Mouse (Mus musculus): ENCODE data around the gene Ooep. TPM values are rescaled to one million over a fixed set of nuclear protein-coding genes. Genes with fewer than 3 reads are reported as not detected.
"Not testable (repeated sequence)": the region's sequence is repeated elsewhere in the genome, so short reads cannot be mapped to it uniquely, and the experiment has no call there.

Ooep gene
- polyA plus RNA-seq, 1 experiment from 2014 or later = 0.75 TPM

DNA sequence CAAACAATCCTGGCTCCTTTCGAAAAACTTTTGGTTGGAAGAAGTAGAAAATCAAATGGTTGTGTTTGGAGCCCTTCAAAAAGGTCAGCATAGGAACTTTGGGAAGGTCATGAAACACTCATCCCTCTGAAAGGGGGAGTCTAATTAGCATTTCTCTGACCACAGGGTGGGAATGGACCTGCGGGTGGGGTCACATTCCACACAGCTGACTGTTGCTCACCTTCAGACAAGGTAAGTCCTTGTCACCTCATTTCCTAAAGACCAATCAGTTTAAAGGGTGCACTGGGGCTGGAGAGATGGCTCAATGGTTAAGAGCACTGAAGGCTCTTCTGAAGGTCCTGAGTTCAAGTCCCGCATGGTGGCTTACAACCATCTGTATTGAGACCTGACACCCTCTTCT lies 7.1 kb downstream of the Ooep start:
- 92% methylated on average over 3 of the region's 3 CpGs for WGBS
- ATAC-seq (ENCODE audit: insufficient read depth, low FRiP score) = no peak
- no peak overlapping the region for H3K9ac ChIP-seq (ENCODE audit: low read length)

DNA sequence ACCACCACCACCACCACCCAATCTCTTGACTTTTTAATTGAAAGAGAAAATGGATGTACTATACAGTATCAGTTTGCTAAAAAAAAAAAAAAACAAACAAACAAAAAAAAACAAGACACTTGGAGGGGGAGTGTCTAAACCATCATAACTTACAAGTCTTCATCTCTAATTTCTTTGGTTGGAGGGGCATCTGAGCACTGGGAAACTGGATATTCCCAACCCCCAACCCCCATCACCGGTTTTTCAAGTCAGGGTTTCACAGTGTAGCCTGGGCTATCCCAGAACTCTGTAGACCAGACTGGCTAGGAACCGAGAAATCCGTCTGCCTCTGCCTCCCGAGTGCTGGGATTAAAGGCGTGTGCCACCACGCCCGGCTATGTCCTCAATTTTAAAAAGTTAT lies 8.7 kb downstream of the Ooep start:
- H3K36me3 ChIP-seq (ENCODE audit: control insufficient read depth, insufficient read depth, low read length) = no peaks in the 10 kb centered on the region
- H3K9me3 ChIP-seq (replicated peaks; ENCODE audit: control insufficient read depth, low read length) = no peaks in the 10 kb centered on the region
- 83% methylated on average over 7 of the region's 7 CpGs for WGBS
- H3K27me3 ChIP-seq (ENCODE audit: control insufficient read depth, insufficient read depth, low read length) = no peaks in the 10 kb centered on the region
- H3K4me2 ChIP-seq (ENCODE audit: low read depth, low read length) = no peak overlapping the region
- H3K4me3 ChIP-seq (replicated peaks; ENCODE audit: low read length) = no peak overlapping the region
- no peak overlapping the region for H3K9ac ChIP-seq (ENCODE audit: low read length)
- H3K27ac ChIP-seq (ENCODE audit: low read length) = no peak overlapping the region
- no peak for ATAC-seq (ENCODE audit: insufficient read depth, low FRiP score)
- H3K4me1 ChIP-seq (ENCODE audit: control insufficient read depth, insufficient read depth, low read length) = no peaks in the 10 kb centered on the region; the same call in 1 of the 2 replicates

More for the DNA sequence above, 7.1 kb downstream of the Ooep start:
- Histone ChIP-seq H3K27ac (ENCODE audit: low read length) (no peak overlapping the region), H3K4me3 (replicated peaks; ENCODE audit: low read length) (no peak overlapping the region), H3K27me3 (ENCODE audit: control insufficient read depth, insufficient read depth, low read length) (no peaks in the 10 kb centered on the region), H3K9me3 (replicated peaks; ENCODE audit: control insufficient read depth, low read length) (no peaks in the 10 kb centered on the region), H3K4me1 (ENCODE audit: control insufficient read depth, insufficient read depth, low read length) (no peaks in the 10 kb centered on the region), H3K4me2 (ENCODE audit: low read depth, low read length) (no peak overlapping the region), H3K36me3 (ENCODE audit: control insufficient read depth, insufficient read depth, low read length) (no peaks in the 10 kb centered on the region)

- no peaks in the 10 kb centered on the region; the same call in 1 of the 2 replicates for H3K4me1 ChIP-seq (ENCODE audit: control insufficient read depth, insufficient read depth, low read length)
- 82% methylated on average over 2 of the region's 2 CpGs for WGBS
- no peak overlapping the region for H3K4me3 ChIP-seq (replicated peaks; ENCODE audit: low read length)
- H3K9ac ChIP-seq (ENCODE audit: low read length) = no peak overlapping the region
- H3K4me2 ChIP-seq (ENCODE audit: low read depth, low read length) = no peak overlapping the region
- H3K27me3 ChIP-seq (ENCODE audit: control insufficient read depth, insufficient read depth, low read length) = no peaks in the 10 kb centered on the region
- no peaks in the 10 kb centered on the region for H3K36me3 ChIP-seq (ENCODE audit: control insufficient read depth, insufficient read depth, low read length)
- H3K27ac ChIP-seq (ENCODE audit: low read length) = no peak overlapping the region
- no peak for ATAC-seq (ENCODE audit: insufficient read depth, low FRiP score)
- no peaks in the 10 kb centered on the region for H3K9me3 ChIP-seq (replicated peaks; ENCODE audit: control insufficient read depth, low read length)
Observed at GRCm38 (mm10) chr9:78369349-78369748, 9.2 kb downstream of the Ooep start.

DNA sequence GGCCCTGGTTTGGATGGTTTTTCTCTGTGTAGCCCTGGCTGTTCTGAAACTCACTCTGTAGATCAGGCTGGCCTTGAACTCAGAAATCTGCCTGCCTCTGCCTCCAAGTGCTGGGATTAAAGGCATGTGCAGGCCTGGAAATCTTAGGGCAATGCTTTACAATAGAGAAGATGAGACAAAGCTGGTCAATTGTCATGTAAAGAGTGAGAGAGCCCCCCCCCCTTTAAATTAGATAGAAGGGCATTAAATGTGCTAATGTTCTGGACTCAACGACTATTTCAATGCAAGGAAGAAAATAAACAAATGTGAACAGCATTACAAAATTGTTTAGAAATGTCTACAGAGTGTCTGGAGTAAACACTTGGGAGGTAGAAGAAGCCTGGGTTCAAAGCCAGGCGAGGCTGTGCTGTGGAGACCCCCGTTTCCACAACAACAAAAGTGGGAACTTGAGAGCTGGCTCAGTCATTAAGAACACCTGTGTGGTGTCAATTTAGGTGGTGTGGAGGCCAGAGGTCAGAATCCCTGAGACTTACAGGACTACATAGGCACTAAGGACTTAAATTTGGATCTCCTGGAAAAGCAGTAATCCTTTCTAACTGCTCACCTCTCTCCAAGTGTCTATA lies 9.7 kb downstream of the Ooep start:
- Histone ChIP-seq H3K4me2 (ENCODE audit: low read depth, low read length) (no peak overlapping the region), H3K36me3 (ENCODE audit: control insufficient read depth, insufficient read depth, low read length) (no peaks in the 10 kb centered on the region), H3K4me3 (replicated peaks; ENCODE audit: low read length) (no peak overlapping the region), H3K9me3 (replicated peaks; ENCODE audit: control insufficient read depth, low read length) (no peaks in the 10 kb centered on the region), H3K4me1 (ENCODE audit: control insufficient read depth, insufficient read depth, low read length) (no peaks in the 10 kb centered on the region; the same call in 1 of the 2 replicates), H3K9ac (ENCODE audit: low read length) (no peak overlapping the region), H3K27ac (ENCODE audit: low read length) (no peak overlapping the region), H3K27me3 (ENCODE audit: control insufficient read depth, insufficient read depth, low read length) (no peaks in the 10 kb centered on the region)
- no peak for ATAC-seq (ENCODE audit: insufficient read depth, low FRiP score)
- WGBS = 67% methylated on average over 3 of the region's 3 CpGs

- not testable (repeated sequence) for ATAC-seq (ENCODE audit: insufficient read depth, low FRiP score); H3K4me3 ChIP-seq (replicated peaks; ENCODE audit: low read length); H3K9ac ChIP-seq (ENCODE audit: low read length); H3K4me2 ChIP-seq (ENCODE audit: low read depth, low read length); H3K4me1 ChIP-seq (ENCODE audit: control insufficient read depth, insufficient read depth, low read length); H3K36me3 ChIP-seq (ENCODE audit: control insufficient read depth, insufficient read depth, low read length); H3K27ac ChIP-seq (ENCODE audit: low read length); H3K9me3 ChIP-seq (replicated peaks; ENCODE audit: control insufficient read depth, low read length); H3K27me3 ChIP-seq (ENCODE audit: control insufficient read depth, insufficient read depth, low read length)
- WGBS = 87% methylated on average over 16 of the region's 16 CpGs
Observed at GRCm38 (mm10) chr9:78367959-78368358, 10.6 kb downstream of the Ooep start, which contains the start of gene Dppa5a. Dppa5a (minus strand) TSS chr9:78368177.

- Histone ChIP-seq H3K27me3 (ENCODE audit: control insufficient read depth, insufficient read depth, low read length) (no peaks in the 10 kb centered on the region), H3K9me3 (replicated peaks; ENCODE audit: control insufficient read depth, low read length) (no peaks in the 10 kb centered on the region), H3K9ac (ENCODE audit: low read length) (no peak overlapping the region), H3K27ac (ENCODE audit: low read length) (no peak overlapping the region), H3K4me1 (ENCODE audit: control insufficient read depth, insufficient read depth, low read length) (no peaks in the 10 kb centered on the region; the same call in 1 of the 2 replicates), H3K4me3 (replicated peaks; ENCODE audit: low read length) (no peak overlapping the region), H3K4me2 (ENCODE audit: low read depth, low read length) (no peak overlapping the region), H3K36me3 (ENCODE audit: control insufficient read depth, insufficient read depth, low read length) (no peaks in the 10 kb centered on the region)
- no peak for ATAC-seq (ENCODE audit: insufficient read depth, low FRiP score)
- WGBS = 64% methylated on average over 13 of the region's 13 CpGs
Observed at GRCm38 (mm10) chr9:78365850-78366544, 12.5 kb downstream of the Ooep start.

DNA sequence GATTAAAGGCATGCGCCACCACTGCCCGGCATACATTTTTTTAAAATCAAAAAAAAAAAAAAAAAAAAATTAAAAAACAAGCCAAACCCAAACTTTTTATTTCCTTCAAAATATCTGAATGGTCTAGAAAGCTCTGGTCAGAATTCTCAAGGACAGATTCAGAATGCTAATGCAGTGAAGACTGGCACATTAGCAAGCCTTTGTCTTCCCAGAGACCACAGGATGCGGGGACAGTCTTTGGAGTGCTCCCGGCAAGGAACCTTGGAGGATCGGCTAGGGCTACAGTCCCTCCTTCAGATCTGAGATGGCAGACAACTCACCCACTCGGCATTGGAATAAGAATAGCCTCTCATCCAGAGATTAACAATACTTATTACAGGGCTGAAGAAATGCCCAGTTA lies 13.8 kb downstream of the Ooep start:
- Histone ChIP-seq H3K4me2 (ENCODE audit: low read depth, low read length) (no peak overlapping the region), H3K4me1 (ENCODE audit: control insufficient read depth, insufficient read depth, low read length) (no peaks in the 10 kb centered on the region; the same call in 1 of the 2 replicates), H3K27me3 (ENCODE audit: control insufficient read depth, insufficient read depth, low read length) (no peaks in the 10 kb centered on the region), H3K4me3 (replicated peaks; ENCODE audit: low read length) (no peak overlapping the region), H3K9ac (ENCODE audit: low read length) (no peak overlapping the region), H3K27ac (ENCODE audit: low read length) (no peak overlapping the region), H3K36me3 (ENCODE audit: control insufficient read depth, insufficient read depth, low read length) (no peaks in the 10 kb centered on the region), H3K9me3 (replicated peaks; ENCODE audit: control insufficient read depth, low read length) (no peaks in the 10 kb centered on the region)
- no peak for ATAC-seq (ENCODE audit: insufficient read depth, low FRiP score)
- 90% methylated on average over 6 of the region's 6 CpGs for WGBS

DNA sequence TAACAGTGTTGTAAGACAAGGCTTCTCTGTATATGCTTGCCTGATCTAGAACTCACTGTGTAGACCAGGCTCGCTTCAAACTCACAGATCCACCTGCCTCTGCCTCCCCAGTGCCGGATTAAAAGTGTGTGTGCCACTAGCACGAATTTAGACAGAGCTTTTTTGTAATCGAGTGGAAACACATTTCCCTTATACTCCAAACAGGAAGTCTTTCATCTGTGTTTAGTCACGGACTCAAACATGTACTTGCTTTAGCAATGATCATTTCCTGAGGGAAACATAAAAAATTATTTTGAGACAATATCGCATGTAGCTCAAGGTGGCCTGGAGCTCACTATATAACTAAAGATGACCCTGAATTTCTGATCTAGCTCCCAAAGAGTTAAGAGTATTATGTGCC lies 15.2 kb downstream of the Ooep start:
- no peak for ATAC-seq (ENCODE audit: insufficient read depth, low FRiP score)
- no peak overlapping the region for H3K4me2 ChIP-seq (ENCODE audit: low read depth, low read length)
- H3K4me1 ChIP-seq (ENCODE audit: control insufficient read depth, insufficient read depth, low read length) = no peaks in the 10 kb centered on the region; the same call in 1 of the 2 replicates
- WGBS = 61% methylated on average over 6 of the region's 6 CpGs
- no peak overlapping the region for H3K4me3 ChIP-seq (replicated peaks; ENCODE audit: low read length)
- H3K36me3 ChIP-seq (ENCODE audit: control insufficient read depth, insufficient read depth, low read length) = no peaks in the 10 kb centered on the region
- no peak overlapping the region for H3K27ac ChIP-seq (ENCODE audit: low read length)
- no peaks in the 10 kb centered on the region for H3K9me3 ChIP-seq (replicated peaks; ENCODE audit: control insufficient read depth, low read length)
- H3K27me3 ChIP-seq (ENCODE audit: control insufficient read depth, insufficient read depth, low read length) = no peaks in the 10 kb centered on the region
- H3K9ac ChIP-seq (ENCODE audit: low read length) = no peak overlapping the region

DNA sequence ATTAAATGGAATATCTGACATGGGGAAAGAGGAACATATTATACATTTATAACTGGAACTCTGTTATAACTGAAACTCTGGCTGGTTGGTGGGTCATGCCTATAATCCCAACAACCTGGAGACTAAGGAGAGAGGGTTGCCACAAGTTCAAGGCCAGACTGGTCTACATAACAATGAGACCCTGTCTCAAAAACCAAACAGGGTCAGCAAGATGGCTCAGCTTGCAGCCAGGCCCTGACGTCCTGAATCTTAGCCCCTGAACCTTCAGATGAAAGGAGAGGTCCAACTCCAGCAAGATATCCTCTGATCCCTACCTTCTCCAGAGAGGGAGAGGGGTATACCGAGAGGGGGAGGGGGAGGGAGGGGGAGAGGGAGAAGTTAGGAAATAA lies 18.0 kb downstream of the Ooep start:
- Histone ChIP-seq H3K9ac (ENCODE audit: low read length) (no peak overlapping the region), H3K4me1 (ENCODE audit: control insufficient read depth, insufficient read depth, low read length) (no peaks in the 10 kb centered on the region), H3K9me3 (replicated peaks; ENCODE audit: control insufficient read depth, low read length) (no peaks in the 10 kb centered on the region), H3K27me3 (ENCODE audit: control insufficient read depth, insufficient read depth, low read length) (no peaks in the 10 kb centered on the region), H3K4me3 (replicated peaks; ENCODE audit: low read length) (no peak overlapping the region), H3K4me2 (ENCODE audit: low read depth, low read length) (no peak overlapping the region), H3K27ac (ENCODE audit: low read length) (no peak overlapping the region), H3K36me3 (ENCODE audit: control insufficient read depth, insufficient read depth, low read length) (no peaks in the 10 kb centered on the region)
- ATAC-seq (ENCODE audit: insufficient read depth, low FRiP score) = no peak
- WGBS = 47% methylated on average over 2 of the region's 2 CpGs
